In the genomic region with DNA sequence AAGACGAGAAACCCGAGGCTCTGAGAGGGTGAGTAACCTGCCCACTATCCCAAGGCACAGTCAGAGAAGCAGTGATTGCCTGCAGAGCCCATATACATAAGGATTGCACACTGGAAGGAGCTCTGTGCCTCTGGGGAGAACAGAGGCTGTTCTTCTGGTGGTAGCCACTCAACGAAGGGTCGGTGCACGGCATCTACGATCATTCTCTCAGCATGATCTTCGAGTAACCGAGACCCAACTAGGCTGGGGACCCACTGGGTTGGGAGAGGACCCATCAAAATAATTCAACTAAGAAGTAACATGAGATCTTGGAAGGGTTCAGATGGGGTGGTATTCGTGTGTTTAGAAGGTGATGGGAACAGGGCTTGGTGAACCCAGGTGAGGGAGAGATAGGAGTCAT, we compare ENCODE assay signal across 51 mouse cellular contexts. TPM values are rescaled to one million over a fixed set of nuclear protein-coding genes. Genes with fewer than 3 reads are reported as not detected.
"Had no signal": no experiment of that assay in that cellular context is flagged by ENCODE, and none has a peak within 500 bp of the region (broad histone marks: within the 10 kb centered on the region; RNA-seq: fewer than 3 reads in every experiment).

No protein-coding gene starts in this region.

- H3K9me3 ChIP-seq: heart, embryonic 10.5 days; heart, embryonic 12.5 days; heart, embryonic 13.5 days; heart, embryonic 15.5 days; hindbrain, embryonic 10.5 days; hindbrain, embryonic 12.5 days; hindbrain, embryonic 13.5 days; hindbrain, embryonic 15.5 days; intestine, embryonic 15.5 days; kidney, embryonic 15.5 days had no signal

- H3K27ac ChIP-seq: heart, embryonic 10.5 days; heart, embryonic 13.5 days; heart, embryonic 15.5 days; hindbrain, embryonic 10.5 days; hindbrain, embryonic 12.5 days; hindbrain, embryonic 13.5 days; hindbrain, embryonic 14.5 days; hindbrain, embryonic 15.5 days; hindbrain, postnatal 0 days; intestine, embryonic 15.5 days; kidney, embryonic 15.5 days; kidney, postnatal 0 days; layer of hippocampus, adult 2 months; left cerebral cortex, adult 2 months had no signal

- H3K9ac ChIP-seq: heart, embryonic 12.5 days; heart, embryonic 13.5 days; heart, embryonic 15.5 days; hindbrain, embryonic 12.5 days; hindbrain, embryonic 13.5 days; hindbrain, embryonic 14.5 days; hindbrain, embryonic 15.5 days; intestine, embryonic 15.5 days; kidney, embryonic 15.5 days had no signal

- H3K36me3 ChIP-seq: heart, embryonic 10.5 days; heart, embryonic 12.5 days; heart, embryonic 13.5 days; heart, embryonic 15.5 days; hindbrain, embryonic 10.5 days; hindbrain, embryonic 12.5 days; hindbrain, embryonic 13.5 days; hindbrain, embryonic 15.5 days; intestine, embryonic 15.5 days; kidney, embryonic 15.5 days had no signal

- DNase-seq: heart, postnatal 10 days; heart, postnatal 14 days; heart, postnatal 36 days; kidney, adult 11 months; kidney, adult 18-20 months; kidney, adult 2 months; kidney, adult 8-10 months; kidney, adult 9 months; kidney, postnatal 10 days; kidney, postnatal 14 days; kidney, postnatal 25 days; kidney, postnatal 36 days; kidney, postnatal 4 days; layer of hippocampus, adult 9-11 months; layer of hippocampus, postnatal 36 days had no signal

- H3K27me3 ChIP-seq: heart, embryonic 15.5 days; hindbrain, embryonic 15.5 days; intestine, embryonic 15.5 days; kidney, embryonic 15.5 days had no signal

- H3K4me2 ChIP-seq: heart, embryonic 11.5 days; heart, embryonic 12.5 days; heart, embryonic 13.5 days; heart, embryonic 15.5 days; hindbrain, embryonic 12.5 days; hindbrain, embryonic 13.5 days; hindbrain, embryonic 14.5 days; hindbrain, embryonic 15.5 days; intestine, embryonic 15.5 days; kidney, embryonic 15.5 days had no signal

- ATAC-seq: hindbrain, embryonic 16.5 days; hindbrain, postnatal 0 days; inflammation-experienced regulatory T-cells, adult 6 months; intestine, embryonic 15.5 days; intestine, embryonic 16.5 days; intestine, postnatal 0 days had no signal

- H3K4me1 ChIP-seq: heart, embryonic 10.5 days; heart, embryonic 12.5 days; heart, embryonic 13.5 days; intestine, embryonic 15.5 days had no signal

- H3K4me3 ChIP-seq: heart, embryonic 10.5 days; heart, embryonic 12.5 days; heart, embryonic 13.5 days; heart, embryonic 15.5 days; hindbrain, embryonic 10.5 days; hindbrain, embryonic 12.5 days; hindbrain, embryonic 13.5 days; hindbrain, embryonic 15.5 days; intestine, embryonic 15.5 days; kidney, embryonic 15.5 days; layer of hippocampus, adult 2 months; left cerebral cortex, adult 2 months had no signal

RNA-seq across cellular contexts. Expression of gene Banf2, which starts 17.0 kb away (rescaled TPM):
- total RNA-seq: heart, postnatal 10 days; heart, postnatal 14 days; heart, postnatal 25 days; heart, postnatal 36 days; hematopoietic stem cell, adult 5-6 weeks; hindbrain, postnatal 0 days; layer of hippocampus, adult 18-20 months; layer of hippocampus, adult 2 months; layer of hippocampus, adult 8-10 months; layer of hippocampus, postnatal 10 days; layer of hippocampus, postnatal 14 days; layer of hippocampus, postnatal 25 days; layer of hippocampus, postnatal 36 days; left cerebral cortex, adult 18-20 months; left cerebral cortex, adult 2 months had no signal
- polyA plus RNA-seq: heart, embryonic 10.5 days; heart, embryonic 11.5 days; heart, embryonic 12.5 days; heart, embryonic 13.5 days; heart, embryonic 14.5 days; heart, embryonic 15.5 days; heart, embryonic 16.5 days; heart, postnatal 0 days; hindbrain, embryonic 10.5 days; hindbrain, embryonic 11.5 days; hindbrain, embryonic 12.5 days; hindbrain, embryonic 13.5 days; hindbrain, embryonic 14.5 days; hindbrain, embryonic 15.5 days; hindbrain, embryonic 16.5 days; hindbrain, postnatal 0 days; inflammation-experienced regulatory T-cells, adult 6 months; intestine, embryonic 14.5 days; intestine, embryonic 16.5 days; intestine, postnatal 0 days; kidney, adult 2 months; kidney, embryonic 14.5 days; kidney, embryonic 15.5 days; kidney, embryonic 16.5 days; kidney, postnatal 0 days; large intestine, adult 2 months had no signal
